Mouse (Mus musculus): Measurements from ENCODE around the gene Slc4a5. TPM values are rescaled to one million over a fixed set of nuclear protein-coding genes. Genes with fewer than 3 reads are reported as not detected.

Slc4a5 gene
- total RNA-seq, 2 experiments from 2014 or later, result 0.31 to 2.9 TPM

- no peak for DNase-seq (ENCODE audit: low spot score in 2 of 2)
These were observed 11.9 kb downstream of the Slc4a5 start for GRCm38 (mm10) chr6:83231486-83231885.

- DNase-seq (ENCODE audit: low spot score in 2 of 2), result no peak
These were observed 13.7 kb downstream of the Slc4a5 start for GRCm38 (mm10) chr6:83233306-83233705.

- DNase-seq (ENCODE audit: low spot score in 2 of 2), result no peak
These were observed 14.7 kb downstream of the Slc4a5 start for GRCm38 (mm10) chr6:83234280-83234741.

- DNase-seq (ENCODE audit: low spot score in 2 of 2), result no peak
These were observed 17.5 kb downstream of the Slc4a5 start for GRCm38 (mm10) chr6:83237123-83237522.

GRCm38 (mm10) chr6:83244422-83245061 is 24.9 kb downstream of the Slc4a5 start:
- no peak for DNase-seq (ENCODE audit: low spot score in 2 of 2)

- DNase-seq (ENCODE audit: low spot score in 2 of 2), result peak; percentile 54 to 56
These were observed 25.5 kb downstream of the Slc4a5 start for GRCm38 (mm10) chr6:83245134-83245533.

- DNase-seq (ENCODE audit: low spot score in 2 of 2), result no peak
These were observed 26.4 kb downstream of the Slc4a5 start for GRCm38 (mm10) chr6:83245997-83246396.

GRCm38 (mm10) chr6:83246750-83247149 is 27.1 kb downstream of the Slc4a5 start:
- DNase-seq (ENCODE audit: low spot score in 2 of 2), result no peak

GRCm38 (mm10) chr6:83247153-83247552 is 27.5 kb downstream of the Slc4a5 start:
- no peak for DNase-seq (ENCODE audit: low spot score in 2 of 2)

GRCm38 (mm10) chr6:83254242-83254641 is 34.6 kb downstream of the Slc4a5 start:
- no peak for DNase-seq (ENCODE audit: low spot score in 2 of 2)

GRCm38 (mm10) chr6:83264516-83264915 is 44.9 kb downstream of the Slc4a5 start:
- no peak for DNase-seq (ENCODE audit: low spot score in 2 of 2)

- DNase-seq (ENCODE audit: low spot score in 2 of 2), result peak; percentile 30 to 32
These were observed 45.6 kb downstream of the Slc4a5 start for GRCm38 (mm10) chr6:83265253-83265652.

- DNase-seq (ENCODE audit: low spot score in 2 of 2), result no peak
These were observed 46.0 kb downstream of the Slc4a5 start for GRCm38 (mm10) chr6:83265653-83266052.

- peak; percentile 9 to 22 for DNase-seq (ENCODE audit: low spot score in 2 of 2)
These were observed 48.0 kb downstream of the Slc4a5 start for GRCm38 (mm10) chr6:83267616-83268015.

GRCm38 (mm10) chr6:83268144-83269010 is 48.7 kb downstream of the Slc4a5 start:
- DNase-seq (ENCODE audit: low spot score in 2 of 2), result peak; percentile 90 to 92

GRCm38 (mm10) chr6:83273733-83274132 is 54.1 kb downstream of the Slc4a5 start:
- no peak for DNase-seq (ENCODE audit: low spot score in 2 of 2)

- no peak for DNase-seq (ENCODE audit: low spot score in 2 of 2)
These were observed 57.5 kb downstream of the Slc4a5 start for GRCm38 (mm10) chr6:83277151-83277550.

GRCm38 (mm10) chr6:83278881-83279280 is 59.3 kb downstream of the Slc4a5 start:
- no peak for DNase-seq (ENCODE audit: low spot score in 2 of 2)

GRCm38 (mm10) chr6:83280256-83280955 is 60.8 kb downstream of the Slc4a5 start:
- DNase-seq (ENCODE audit: low spot score in 2 of 2), result no peak

GRCm38 (mm10) chr6:83300447-83301229 is 81.0 kb downstream of the Slc4a5 start:
- no peak for DNase-seq (ENCODE audit: low spot score in 2 of 2)

GRCm38 (mm10) chr6:83301294-83301693 is 81.7 kb downstream of the Slc4a5 start:
- DNase-seq (ENCODE audit: low spot score in 2 of 2), result no peak

Measured in layer of hippocampus, postnatal 10 days (tissue).